ENCODE assay signal across 8 mouse cellular contexts in genomic region chr2:20276124-20276523, GRCm38 (mm10).
DNase-seq lines count a peak whose midpoint lies in the region; ATAC-seq and TF ChIP-seq lines count a peak whose summit lies in the region.

No protein-coding gene starts in this region.

- H3K4me3 ChIP-seq in gastrocnemius, adult 2 months, result no peak overlapping the region

- peak; percentile 21 for DNase-seq in heart, adult 8-10 months (ENCODE audit: low spot score)
- DNase-seq in heart, adult 11 months, result no peak
- peak; percentile 60 for DNase-seq in ES-CJ7 (ENCODE audit: low read depth, low spot score)
- DNase-seq in cerebellum, adult 8-10 months, result peak; percentile 15
- DNase-seq in gastrocnemius, adult 2 months, result peak; percentile 34
- peak; percentile 64 for DNase-seq in layer of hippocampus, adult 11-12 months (ENCODE audit: low spot score)
- DNase-seq in lung, postnatal 25 days (ENCODE audit: low spot score), result peak; percentile 40

- intact Hi-C loops in gastrocnemius, adult 2 months (cut with DNase I), result loop anchor here (2.0 to 5.0 kb wide), 2 partner anchors 216 to 397 kb away; no protein-coding TSS in a partner anchor

- peak; percentile 76 for TF ChIP-seq CTCF in gastrocnemius, adult 2 months (IDR thresholded peaks at IDR 0.05)

- no peak for ATAC-seq in erythroid progenitor cell, adult 5-6 weeks (replicated peaks; ENCODE audit: low FRiP score, poor library complexity, severe bottlenecking)

- no peak overlapping the region for H3K27ac ChIP-seq in gastrocnemius, adult 2 months
